Mouse (Mus musculus) gastrocnemius, postnatal 25 days (tissue): Measurements from ENCODE around the gene Morc1. TPM values are rescaled to one million over a fixed set of nuclear protein-coding genes. Genes with fewer than 3 reads are reported as not detected.

Experiments
- DNase-seq: peaks from one replicate; pipeline ENCODE4 v3.0.0; 2022
- total RNA-seq, 2 experiments: library from RNA; stranded (reverse); gene quantifications; 1 replicate in 1 of 2; 2 replicates in 1 of 2; pipeline ENCODE4 v1.2.3; 2021

The Morc1 gene
- total RNA-seq, 2 experiments from 2014 or later: 0.13 TPM; not detected in 1

GRCm38 (mm10) chr16:48474896-48475802, 44.1 kb downstream of the Morc1 start:
- no peak for DNase-seq

- DNase-seq: no peak
These were observed 48.3 kb downstream of the Morc1 start for GRCm38 (mm10) chr16:48479266-48479848.

- DNase-seq: no peak
These were observed 85.9 kb downstream of the Morc1 start for GRCm38 (mm10) chr16:48516776-48517499.

GRCm38 (mm10) chr16:48519569-48519968, 88.5 kb downstream of the Morc1 start:
- no peak for DNase-seq

GRCm38 (mm10) chr16:48537108-48537507, 106.1 kb downstream of the Morc1 start:
- no peak for DNase-seq

GRCm38 (mm10) chr16:48562290-48563080, 131.4 kb downstream of the Morc1 start:
- DNase-seq: no peak

- no peak for DNase-seq
These were observed 139.3 kb downstream of the Morc1 start for GRCm38 (mm10) chr16:48570354-48570753.

GRCm38 (mm10) chr16:48574072-48574471, 143.0 kb downstream of the Morc1 start:
- DNase-seq: no peak

- DNase-seq: no peak
These were observed 143.5 kb downstream of the Morc1 start for GRCm38 (mm10) chr16:48574499-48574898.

- no peak for DNase-seq
These were observed 154.3 kb downstream of the Morc1 start for GRCm38 (mm10) chr16:48585369-48585768.

GRCm38 (mm10) chr16:48594457-48594856, 163.4 kb downstream of the Morc1 start:
- DNase-seq: no peak

GRCm38 (mm10) chr16:48595216-48595615, 164.2 kb downstream of the Morc1 start:
- no peak for DNase-seq

GRCm38 (mm10) chr16:48603735-48604211, 172.7 kb downstream of the Morc1 start:
- DNase-seq: no peak

- no peak for DNase-seq
These were observed 175.5 kb downstream of the Morc1 start for GRCm38 (mm10) chr16:48606476-48607038.

GRCm38 (mm10) chr16:48608224-48608623, 177.2 kb downstream of the Morc1 start:
- no peak for DNase-seq

- no peak for DNase-seq
These were observed 179.8 kb downstream of the Morc1 start for GRCm38 (mm10) chr16:48610866-48611265.

- DNase-seq: no peak
These were observed 180.4 kb downstream of the Morc1 start for GRCm38 (mm10) chr16:48611436-48611835.

GRCm38 (mm10) chr16:48613783-48614182, 182.7 kb downstream of the Morc1 start:
- no peak for DNase-seq

GRCm38 (mm10) chr16:48620510-48620909, 189.5 kb downstream of the Morc1 start:
- no peak for DNase-seq

- no peak for DNase-seq
These were observed 190.0 kb downstream of the Morc1 start for GRCm38 (mm10) chr16:48621019-48621418.

- DNase-seq: no peak
These were observed 192.4 kb downstream of the Morc1 start for GRCm38 (mm10) chr16:48623447-48623846.

GRCm38 (mm10) chr16:48626186-48626585, 195.1 kb downstream of the Morc1 start:
- DNase-seq: no peak
